Mouse (Mus musculus) left cerebral cortex, postnatal 10 days (tissue): ENCODE results near the gene Mdk. TPM values are rescaled to one million over a fixed set of nuclear protein-coding genes. Genes with fewer than 3 reads are reported as not detected.

Experiments used
- DNase-seq, 2 experiments: peaks; one replicate each; pipeline ENCODE4 v3.0.0; 2021 to 2022; ENCODE audit warnings: low spot score in 2 of 2, mixed read lengths in 1 of 2; ENCODE audit errors: extremely low spot score in 1 of 2
- intact Hi-C: fragments of 180-260 bp; cut with DNase I; formaldehyde crosslinking; loops from one replicate; pipeline ENCODE4 v1.15.1; 2025
- microRNA-seq: library from miRNA; unstranded; fragments of <30 nt; microRNA quantifications from one replicate; pipeline ENCODE4 v1.2.0, GENCODE M21; 2022
- total RNA-seq, 2 experiments: library from RNA; stranded (reverse); gene quantifications; 2 replicates each; pipeline ENCODE4 v1.2.3; 2021

Mdk gene
- total RNA-seq, 2 experiments from 2014 or later, result 24.6 to 26.0 TPM

- DNase-seq, result no peak
- intact Hi-C loops, result no loop called here
Measured at GRCm38 (mm10) chr2:91884616-91885015, 47.5 kb downstream of the Mdk start.

- intact Hi-C loops, result no loop called here
- DNase-seq, result no peak
Measured at GRCm38 (mm10) chr2:91883961-91884360, 48.1 kb downstream of the Mdk start.

Small RNA genes within 50 kb of the gene (microRNA-seq; reads per million reads assigned to microRNA genes)
- gene Mir6999, result 1.4 reads per million

Other genes with a start within 250 kb of the Mdk start
- 10 to 100 TPM; 55.8 to 59.3 TPM for gene Atg13, start 221.7 kb downstream of the Mdk start, total RNA-seq
- 1 to 10 TPM; 8.1 to 8.7 TPM for gene Harbi1, start 221.4 kb downstream of the Mdk start, total RNA-seq
- gene Ambra1, start 202.2 kb downstream of the Mdk start, total RNA-seq, result 10 to 100 TPM; 54.9 to 56.1 TPM
- gene Chrm4, start 5.0 kb downstream of the Mdk start, total RNA-seq, result 10 to 100 TPM; 29.6 to 33.0 TPM
- gene Gm9821, start 13.4 kb upstream of the Mdk start, total RNA-seq, result not detected
- gene Dgkz, start 43.6 kb upstream of the Mdk start, total RNA-seq, result 100 to 1,000 TPM; 251 to 255 TPM
- gene Creb3l1, start 92.2 kb upstream of the Mdk start, total RNA-seq, result 1 to 10 TPM; 7.8 to 8.6 TPM
- 10 to 100 TPM; 67.0 to 73.3 TPM for gene Phf21a, start 160.8 kb upstream of the Mdk start, total RNA-seq